Mouse (Mus musculus) neural tube, embryonic 15.5 days (tissue): Measurements from ENCODE around the gene Jazf1. TPM values are rescaled to one million over a fixed set of nuclear protein-coding genes. Genes with fewer than 3 reads are reported as not detected.

Experiments used
- ATAC-seq: fragments of 200-750 bp; cut with Nextera tagmentation; 2 replicates; pipeline ENCODE4 v1.8.0; 2017; ENCODE audit warnings: mild to moderate bottlenecking, moderate TSS enrichment, moderate library complexity; ENCODE audit not compliant: low FRiP score
- H3K27ac ChIP-seq: fragments of 300-500 bp; sonication (generic); replicated peaks from 2 replicates; pipeline ENCODE4 v1.5.1; 2015; ENCODE audit warnings: mild to moderate bottlenecking, inconsistent platforms
- H3K27me3 ChIP-seq: fragments of 300-500 bp; sonication (generic); replicated peaks from 2 replicates; pipeline ENCODE4 v1.6.1; 2015; ENCODE audit warnings: inconsistent platforms
- H3K36me3 ChIP-seq: fragments of 300-500 bp; sonication (generic); 2 replicates; pipeline ENCODE4 v1.6.1; 2015; ENCODE audit warnings: inconsistent platforms
- H3K4me1 ChIP-seq: fragments of 300-500 bp; sonication (generic); 2 replicates; pipeline ENCODE4 v1.6.1; 2015; ENCODE audit warnings: inconsistent platforms
- H3K4me2 ChIP-seq: fragments of 300-500 bp; sonication (generic); 2 replicates; pipeline ENCODE4 v1.6.1; 2015; ENCODE audit warnings: inconsistent platforms, mild to moderate bottlenecking, moderate library complexity
- H3K4me3 ChIP-seq: fragments of 300-500 bp; sonication (generic); replicated peaks from 2 replicates; pipeline ENCODE4 v1.5.1; 2015; ENCODE audit warnings: mild to moderate bottlenecking, inconsistent platforms
- H3K9ac ChIP-seq: fragments of 300-500 bp; sonication (generic); replicated peaks from 2 replicates; pipeline ENCODE4 v1.6.1; 2015; ENCODE audit warnings: mild to moderate bottlenecking, inconsistent platforms
- H3K9me3 ChIP-seq: fragments of 300-500 bp; sonication (generic); replicated peaks from 2 replicates; pipeline ENCODE4 v1.6.1; 2016; ENCODE audit warnings: inconsistent platforms
- WGBS: fragments of 180-500 bp; shearing (Covaris S2); methylation state at CpG from one replicate; pipeline ENCODE4 v1.1.7; 2015; ENCODE audit warnings: mixed read lengths; 5-methylcytosine and 5-hydroxymethylcytosine counted together
- polyA plus RNA-seq: library from polyadenylated mRNA; unstranded; fragments of >200 nt; fragmentation: Nextera tagmentation; extraction: Ambion mirVana; gene quantifications from 2 replicates; pipeline ENCODE4 v1.2.1, GENCODE M21; 2015

The Jazf1 gene
- polyA plus RNA-seq, 1 experiment from 2014 or later: 58.3 TPM

DNA sequence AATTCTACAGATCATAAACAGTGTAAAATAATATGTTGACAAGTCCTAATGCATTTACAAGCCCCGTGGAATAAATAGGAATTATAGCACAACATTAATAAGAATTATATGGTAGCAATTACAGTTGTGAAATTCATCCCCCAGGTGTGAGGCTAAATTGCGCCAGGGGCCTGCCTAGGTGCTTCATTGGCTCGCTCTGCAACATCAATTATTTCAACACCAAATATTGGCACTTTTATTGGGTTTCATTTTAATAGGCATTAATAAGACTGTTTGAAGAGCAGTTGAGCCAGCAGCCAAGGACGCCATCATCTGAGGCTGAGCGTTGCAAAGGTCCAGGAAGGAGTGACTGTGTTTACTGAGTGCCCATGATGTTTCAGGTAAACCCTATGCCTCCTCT lies 289.9 kb downstream of the Jazf1 start:
- Histone ChIP-seq H3K27ac (no peak overlapping the region), H3K9ac (no peak overlapping the region), H3K27me3 (no peaks in the 10 kb centered on the region), H3K4me1 (0 out of 2 replicates have a peak, but pooled peaks cover 7% of the 10 kb centered on the region), H3K9me3 (no peaks in the 10 kb centered on the region), H3K4me2 (no peak overlapping the region), H3K36me3 (no peaks in the 10 kb centered on the region), H3K4me3 (no peak overlapping the region)
- 62% methylated on average over 5 of the region's 5 CpGs for WGBS
- ATAC-seq: no peak

GRCm38 (mm10) chr6:52777034-52777433 lies 291.4 kb downstream of the Jazf1 start:
- 81% methylated on average over 8 of the region's 8 CpGs for WGBS
- no peak overlapping the region for H3K27ac ChIP-seq
- no peak overlapping the region for H3K4me2 ChIP-seq
- no peaks in the 10 kb centered on the region for H3K9me3 ChIP-seq
- no peaks in the 10 kb centered on the region for H3K27me3 ChIP-seq
- H3K4me1 ChIP-seq: 0 out of 2 replicates have a peak, but pooled peaks cover 7% of the 10 kb centered on the region
- H3K36me3 ChIP-seq: no peaks in the 10 kb centered on the region
- ATAC-seq: no peak
- H3K4me3 ChIP-seq: no peak overlapping the region
- no peak overlapping the region for H3K9ac ChIP-seq

- Histone ChIP-seq H3K9me3 (no peaks in the 10 kb centered on the region), H3K4me3 (no peak overlapping the region), H3K27me3 (no peaks in the 10 kb centered on the region), H3K4me2 (no peak overlapping the region), H3K4me1 (0 out of 2 replicates have a peak, but pooled peaks cover 7% of the 10 kb centered on the region), H3K9ac (no peak overlapping the region), H3K27ac (no peak overlapping the region), H3K36me3 (no peaks in the 10 kb centered on the region)
- 88% methylated on average over 8 of the region's 8 CpGs for WGBS
- ATAC-seq: no peak
These were observed 292.5 kb downstream of the Jazf1 start for GRCm38 (mm10) chr6:52775956-52776355.

DNA sequence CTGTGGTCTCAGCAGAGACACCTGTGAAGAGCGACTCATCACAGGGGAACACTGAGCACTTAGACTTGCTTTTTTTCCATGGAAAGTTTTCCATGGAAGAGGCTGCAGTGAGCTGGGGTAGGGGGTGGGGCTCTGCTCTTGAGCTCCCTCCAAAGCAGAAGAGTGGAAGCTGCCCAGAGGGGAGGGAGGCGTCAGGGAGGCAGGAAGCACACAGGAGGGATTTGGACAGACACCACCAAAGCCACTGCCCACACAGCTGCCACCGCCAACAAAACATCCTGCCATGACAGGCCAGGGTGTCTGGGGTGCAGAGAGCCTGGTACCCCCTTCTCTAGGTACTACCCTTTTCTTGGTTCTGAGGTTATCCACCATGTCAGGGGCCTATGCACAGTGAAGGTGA lies 293.1 kb downstream of the Jazf1 start:
- 92% methylated on average over 3 of the region's 3 CpGs for WGBS

GRCm38 (mm10) chr6:52773132-52773531 lies 295.3 kb downstream of the Jazf1 start:
- Histone ChIP-seq H3K36me3 (peaks cover 15% of the 10 kb centered on the region), H3K9me3 (no peaks in the 10 kb centered on the region), H3K4me3 (no peak overlapping the region), H3K27me3 (no peaks in the 10 kb centered on the region), H3K4me1 (0 out of 2 replicates have a peak, but pooled peaks cover 4% of the 10 kb centered on the region), H3K27ac (no peak overlapping the region), H3K9ac (no peak overlapping the region), H3K4me2 (no peak overlapping the region)
- no peak for ATAC-seq
- 87% methylated on average over 5 of the region's 5 CpGs for WGBS

More for the DNA sequence above, 293.1 kb downstream of the Jazf1 start:
- no peak for ATAC-seq
- no peaks in the 10 kb centered on the region for H3K27me3 ChIP-seq
- 0 out of 2 replicates have a peak, but pooled peaks cover 7% of the 10 kb centered on the region for H3K4me1 ChIP-seq
- no peak overlapping the region for H3K4me3 ChIP-seq
- H3K4me2 ChIP-seq: no peak overlapping the region
- no peaks in the 10 kb centered on the region for H3K9me3 ChIP-seq
- H3K27ac ChIP-seq: no peak overlapping the region
- H3K9ac ChIP-seq: no peak overlapping the region
- H3K36me3 ChIP-seq: peaks cover under 1% of the 10 kb centered on the region; the same call in 1 of the 2 replicates

DNA sequence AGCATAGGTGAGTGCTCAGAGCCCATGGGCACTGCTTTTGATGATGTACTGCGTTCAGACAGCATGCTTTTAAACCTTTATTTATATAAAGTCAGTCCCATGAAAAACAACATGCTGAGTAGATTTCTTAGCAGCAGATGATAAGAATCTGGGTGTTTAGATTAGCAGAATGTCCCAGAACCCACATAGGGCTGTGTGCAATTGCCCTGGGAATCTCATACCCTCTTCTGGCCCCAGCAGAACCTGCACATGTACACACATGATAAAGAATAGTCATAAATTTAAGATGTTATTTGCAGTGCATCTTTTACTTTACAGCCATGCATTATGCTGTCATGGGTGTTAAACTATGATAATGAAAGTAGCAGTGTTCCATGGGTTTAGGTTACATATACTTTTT lies 297.6 kb downstream of the Jazf1 start:
- H3K4me2 ChIP-seq: no peak overlapping the region
- H3K9me3 ChIP-seq: no peaks in the 10 kb centered on the region
- H3K27ac ChIP-seq: no peak overlapping the region
- H3K4me3 ChIP-seq: no peak overlapping the region
- H3K4me1 ChIP-seq: no peaks in the 10 kb centered on the region
- H3K36me3 ChIP-seq: peaks cover 29% of the 10 kb centered on the region
- H3K9ac ChIP-seq: no peak overlapping the region
- 86% methylated on average over 1 of the region's 1 CpGs for WGBS
- no peaks in the 10 kb centered on the region for H3K27me3 ChIP-seq
- ATAC-seq: no peak

- no peaks in the 10 kb centered on the region for H3K9me3 ChIP-seq
- peaks cover 39% of the 10 kb centered on the region for H3K36me3 ChIP-seq
These were observed 303.2 kb downstream of the Jazf1 start for GRCm38 (mm10) chr6:52765206-52765605.

GRCm38 (mm10) chr6:52752832-52753231 lies 315.6 kb downstream of the Jazf1 start:
- Histone ChIP-seq H3K9ac (no peak overlapping the region), H3K27ac (no peak overlapping the region), H3K27me3 (no peaks in the 10 kb centered on the region), H3K4me2 (no peak overlapping the region), H3K36me3 (peaks cover 29% of the 10 kb centered on the region), H3K9me3 (no peaks in the 10 kb centered on the region), H3K4me3 (no peak overlapping the region), H3K4me1 (no peaks in the 10 kb centered on the region)
- no peak for ATAC-seq
- WGBS: 95% methylated on average over 5 of the region's 5 CpGs

More at GRCm38 (mm10) chr6:52765206-52765605, 303.2 kb downstream of the Jazf1 start:
- no peak overlapping the region for H3K4me3 ChIP-seq
- H3K9ac ChIP-seq: no peak overlapping the region
- WGBS: 72% methylated on average over 7 of the region's 7 CpGs
- no peak for ATAC-seq
- H3K27me3 ChIP-seq: no peaks in the 10 kb centered on the region
- H3K4me2 ChIP-seq: no peak overlapping the region
- H3K27ac ChIP-seq: no peak overlapping the region
- H3K4me1 ChIP-seq: no peaks in the 10 kb centered on the region

- Histone ChIP-seq H3K9ac (no peak overlapping the region), H3K9me3 (no peaks in the 10 kb centered on the region), H3K27ac (no peak overlapping the region), H3K4me3 (no peak overlapping the region), H3K27me3 (no peaks in the 10 kb centered on the region), H3K4me2 (no peak overlapping the region), H3K4me1 (no peaks in the 10 kb centered on the region), H3K36me3 (peaks cover 24% of the 10 kb centered on the region)
- 96% methylated on average over 2 of the region's 2 CpGs for WGBS
- no peak for ATAC-seq
These were observed 333.8 kb downstream of the Jazf1 start for GRCm38 (mm10) chr6:52734630-52735029.

DNA sequence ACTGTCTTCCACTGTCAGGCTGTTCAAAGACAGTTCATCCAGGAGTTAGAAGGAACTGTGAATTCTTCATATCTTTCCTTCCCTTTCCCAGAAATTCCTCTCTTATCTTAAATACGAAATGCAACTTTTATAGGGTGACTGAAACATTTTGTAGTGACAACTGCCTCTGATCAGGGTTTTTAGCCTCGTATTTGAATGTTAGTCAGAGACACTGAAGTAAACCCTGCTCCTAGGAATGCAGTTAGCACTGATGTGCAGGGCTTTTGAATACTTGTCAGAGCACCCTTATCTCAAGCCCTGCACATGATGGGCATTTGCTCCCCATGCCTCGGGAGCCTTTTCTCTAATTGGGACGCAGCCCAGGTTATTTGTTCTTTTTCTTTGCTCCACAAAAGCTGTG lies 338.1 kb downstream of the Jazf1 start:
- Histone ChIP-seq H3K27ac (no peak overlapping the region), H3K4me3 (no peak overlapping the region), H3K36me3 (peaks cover 18% of the 10 kb centered on the region), H3K9me3 (no peaks in the 10 kb centered on the region), H3K27me3 (no peaks in the 10 kb centered on the region), H3K9ac (no peak overlapping the region), H3K4me2 (no peak overlapping the region), H3K4me1 (no peaks in the 10 kb centered on the region)
- ATAC-seq: no peak
- WGBS: 81% methylated on average over 4 of the region's 4 CpGs

DNA sequence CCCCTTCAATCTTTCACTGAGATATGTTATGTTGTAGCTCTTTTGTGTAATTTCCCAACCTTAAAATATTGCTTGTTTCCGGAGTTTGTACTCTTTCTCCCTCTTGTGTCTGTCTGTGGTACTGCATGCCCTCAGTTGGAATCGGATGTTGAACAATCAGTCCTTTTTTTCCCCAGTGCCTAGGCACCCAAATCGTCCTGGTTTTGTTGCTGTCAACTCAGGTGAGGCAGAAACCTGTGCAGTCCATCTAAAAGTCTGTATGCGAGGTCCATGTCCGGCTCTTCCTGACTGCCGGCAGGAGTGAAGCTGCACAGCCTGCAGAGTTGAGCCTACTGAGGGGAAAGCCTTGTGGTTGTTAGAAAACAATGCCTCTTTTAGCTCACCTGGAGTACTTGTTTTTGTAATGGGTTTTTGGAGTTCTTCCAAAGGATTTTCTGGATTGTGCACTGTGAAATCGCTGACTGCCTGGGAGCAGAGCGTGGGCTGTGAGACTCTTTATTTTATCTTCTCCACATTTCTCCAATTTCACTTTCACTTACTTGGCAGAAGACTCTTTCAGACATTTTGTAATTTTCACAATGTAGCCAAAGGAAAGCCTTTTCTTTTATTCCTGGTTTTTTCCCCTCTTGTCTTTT lies 343.5 kb downstream of the Jazf1 start:
- no peak overlapping the region for H3K4me2 ChIP-seq
- WGBS: 60% methylated on average over 8 of the region's 8 CpGs
- peaks cover 18% of the 10 kb centered on the region for H3K36me3 ChIP-seq

More for the DNA sequence above, 343.5 kb downstream of the Jazf1 start:
- Histone ChIP-seq H3K27ac (no peak overlapping the region), H3K9me3 (no peaks in the 10 kb centered on the region), H3K4me3 (no peak overlapping the region), H3K4me1 (no peaks in the 10 kb centered on the region; the same call in 1 of the 2 replicates), H3K27me3 (no peaks in the 10 kb centered on the region), H3K9ac (no peak overlapping the region)
- ATAC-seq: no peak
